Mouse (Mus musculus): ENCODE data around the gene Alox8.

The Alox8 gene

DNA sequence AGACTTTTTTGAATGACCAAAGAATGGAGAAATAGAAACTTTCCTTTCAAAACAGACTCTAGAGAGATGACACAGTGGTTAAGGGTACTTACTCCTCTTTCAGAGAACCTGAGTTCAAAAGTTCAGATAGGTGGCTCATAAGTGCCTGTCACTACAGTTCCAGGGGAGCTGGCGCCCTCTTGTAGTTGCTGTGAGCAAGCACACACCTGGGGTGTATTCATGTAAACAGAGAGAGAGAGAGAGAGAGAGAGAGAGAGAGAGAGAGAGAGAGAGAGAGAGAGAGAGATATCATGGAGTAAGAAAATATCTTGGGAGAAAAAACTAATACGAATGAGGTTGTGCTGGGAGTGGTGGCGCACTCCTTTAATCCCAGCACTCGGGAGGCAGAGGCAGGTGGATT is 17.5 kb downstream of the Alox8 start:
- DNase-seq (ENCODE audit: inconsistent ontology term): no peak

- peak; percentile 74 for DNase-seq (ENCODE audit: inconsistent ontology term)
Measured at GRCm38 (mm10) chr11:69179512-69179911, 18.1 kb downstream of the Alox8 start.

- DNase-seq (ENCODE audit: inconsistent ontology term): no peak
Measured at GRCm38 (mm10) chr11:69178525-69178924, 19.1 kb downstream of the Alox8 start.

DNA sequence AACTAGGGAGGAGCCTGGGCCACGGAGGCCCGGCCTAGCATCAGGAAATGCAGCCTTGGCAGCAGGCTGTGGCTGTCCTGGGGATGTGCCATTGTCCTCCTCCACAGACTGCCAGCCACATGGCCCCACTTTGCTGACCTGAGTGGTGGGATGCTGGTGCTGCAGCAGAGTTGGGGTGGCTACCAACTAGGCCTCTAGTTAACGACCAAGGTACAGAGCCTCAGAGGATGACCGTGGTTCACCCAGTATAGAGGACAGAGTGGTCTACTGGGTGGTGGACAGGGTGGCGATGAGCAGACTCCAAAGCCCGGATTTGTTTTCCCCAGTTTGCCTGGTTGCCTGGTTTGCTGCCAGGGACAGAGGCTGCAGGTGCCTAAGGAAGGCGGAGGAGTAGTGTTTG is 22.9 kb downstream of the Alox8 start:
- DNase-seq (ENCODE audit: inconsistent ontology term): no peak

DNA sequence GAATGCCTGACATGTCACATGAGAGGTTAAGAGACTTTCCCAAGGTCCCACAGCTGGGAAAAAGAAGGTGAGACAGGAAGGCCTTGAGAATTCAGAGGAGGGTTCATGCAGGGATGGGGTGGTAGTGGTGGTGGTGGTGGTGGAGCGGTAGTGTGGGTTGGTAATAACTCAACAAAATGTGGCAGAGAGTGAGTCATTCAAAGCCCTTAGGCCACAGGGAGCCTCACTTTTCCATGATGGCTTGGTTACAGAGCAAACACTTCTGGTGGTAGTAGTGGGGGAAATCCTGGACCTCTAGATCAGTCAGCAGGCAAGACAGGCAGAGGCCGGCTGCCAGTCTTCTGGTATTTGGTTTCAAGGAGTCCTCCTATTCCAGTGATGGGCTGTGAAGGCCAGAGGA is 25.0 kb downstream of the Alox8 start:
- DNase-seq (ENCODE audit: inconsistent ontology term): no peak

DNA sequence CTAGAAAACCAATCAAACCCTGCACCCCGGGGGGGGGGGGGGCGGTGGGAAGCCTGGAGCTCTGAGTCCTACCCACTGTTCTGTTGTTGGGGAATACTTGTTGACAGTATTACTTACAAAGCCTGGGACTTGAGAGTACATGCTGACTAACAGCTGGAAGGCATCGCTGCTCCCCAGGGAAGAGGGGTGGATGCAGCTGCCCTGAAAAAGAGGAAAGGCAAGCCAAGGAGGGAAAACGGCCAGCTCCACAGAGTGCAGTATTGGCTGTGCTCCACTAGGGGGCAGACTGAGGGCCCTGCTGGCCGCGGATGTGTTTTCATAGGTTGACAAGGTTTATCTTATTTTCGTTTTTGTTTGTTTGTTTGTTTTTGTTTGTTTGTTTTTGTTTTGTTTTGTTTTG is 26.0 kb downstream of the Alox8 start:
- no peak for DNase-seq (ENCODE audit: inconsistent ontology term)

DNA sequence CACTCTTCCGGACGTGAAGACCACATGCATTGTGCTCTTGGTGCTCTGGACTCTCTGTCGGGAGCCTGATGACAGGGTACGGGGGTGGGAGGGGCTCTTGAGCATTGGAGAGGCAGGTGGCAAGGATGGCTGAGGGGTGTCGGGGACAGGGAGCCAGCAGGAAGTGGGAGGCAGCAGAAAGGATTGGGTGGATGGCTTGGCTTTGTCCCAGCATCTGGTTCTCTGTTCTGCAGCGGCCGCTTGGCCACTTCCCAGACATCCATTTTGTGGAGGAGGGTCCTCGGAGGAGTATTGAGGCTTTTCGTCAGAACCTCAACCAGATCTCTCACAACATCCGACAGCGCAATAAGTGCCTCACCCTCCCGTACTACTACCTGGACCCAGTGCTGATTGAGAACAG is 28.3 kb downstream of the Alox8 start:
- DNase-seq (ENCODE audit: inconsistent ontology term): no peak

DNA sequence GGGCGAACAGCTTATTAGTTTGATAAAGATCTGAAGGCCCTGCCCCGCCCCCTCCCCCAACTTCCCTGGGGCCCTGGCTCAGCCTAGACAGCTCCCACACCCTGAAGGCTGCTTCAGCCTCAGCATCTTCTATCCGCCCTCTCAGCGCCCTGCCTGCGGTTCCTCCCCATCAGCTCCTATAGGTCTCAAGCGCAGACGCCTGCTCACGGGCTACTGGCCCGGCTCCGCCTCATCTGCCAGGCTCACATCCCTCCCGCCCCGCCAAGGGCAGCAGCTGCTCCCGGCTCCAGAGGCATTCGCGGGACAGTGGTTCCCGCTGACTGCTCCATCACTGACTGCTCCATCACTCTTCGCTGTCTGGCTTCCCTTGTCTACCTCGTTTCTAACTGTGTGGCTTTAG is 40.8 kb downstream of the Alox8 start, which contains the start of gene Alox12b:
Gene Alox12b (plus strand): TSS at position 190 of the 400 bp plus-strand sequence.
- peak; percentile 20 for DNase-seq (ENCODE audit: inconsistent ontology term)

- DNase-seq (ENCODE audit: inconsistent ontology term): no peak
Measured at GRCm38 (mm10) chr11:69155351-69155750, 42.3 kb downstream of the Alox8 start.

GRCm38 (mm10) chr11:69153831-69154230 is 43.8 kb downstream of the Alox8 start:
- DNase-seq (ENCODE audit: inconsistent ontology term): peak; percentile 32

DNA sequence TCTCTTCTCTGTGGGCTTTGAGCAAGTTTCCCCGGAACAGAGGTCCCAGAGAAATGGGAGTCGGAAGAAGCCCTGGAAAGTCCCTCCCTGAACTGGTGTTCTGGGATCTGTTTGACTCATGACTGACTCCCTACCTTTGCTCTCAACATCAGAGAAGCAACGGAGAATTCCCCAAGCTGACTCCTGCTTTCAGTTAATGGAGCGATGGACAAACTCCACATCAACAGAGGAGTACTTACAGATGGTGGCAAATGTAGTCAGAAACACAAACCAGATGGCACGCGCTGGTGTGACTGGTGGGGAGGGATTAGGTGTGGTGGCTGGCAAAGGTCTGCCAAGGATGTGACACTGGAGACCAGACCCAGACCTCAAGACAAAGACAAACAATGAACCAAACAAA is 46.6 kb downstream of the Alox8 start:
- no peak for DNase-seq (ENCODE audit: inconsistent ontology term)

- DNase-seq (ENCODE audit: inconsistent ontology term): peak; percentile 53
Measured at GRCm38 (mm10) chr11:69150444-69150843, 47.2 kb downstream of the Alox8 start.

DNA sequence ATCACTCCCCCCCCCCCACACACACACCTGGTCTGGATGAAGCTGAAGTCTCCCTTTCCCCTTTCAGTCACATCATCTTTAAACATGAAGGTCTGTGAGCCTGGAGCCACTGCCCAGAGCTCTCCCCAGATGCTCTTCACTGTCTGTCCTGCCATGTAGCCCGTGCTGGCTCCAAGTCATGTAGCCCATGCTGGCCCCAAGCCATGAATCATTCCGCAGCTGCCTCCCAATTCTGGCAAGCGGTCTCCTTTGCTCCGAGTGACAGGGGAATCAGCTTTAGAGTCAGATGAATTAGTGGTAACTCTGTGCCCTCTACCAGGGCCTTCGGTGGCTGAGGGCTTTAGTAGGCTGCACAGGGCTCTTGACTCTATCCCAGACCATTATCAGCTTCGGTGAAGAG is 47.9 kb downstream of the Alox8 start:
- no peak for DNase-seq (ENCODE audit: inconsistent ontology term)

DNA sequence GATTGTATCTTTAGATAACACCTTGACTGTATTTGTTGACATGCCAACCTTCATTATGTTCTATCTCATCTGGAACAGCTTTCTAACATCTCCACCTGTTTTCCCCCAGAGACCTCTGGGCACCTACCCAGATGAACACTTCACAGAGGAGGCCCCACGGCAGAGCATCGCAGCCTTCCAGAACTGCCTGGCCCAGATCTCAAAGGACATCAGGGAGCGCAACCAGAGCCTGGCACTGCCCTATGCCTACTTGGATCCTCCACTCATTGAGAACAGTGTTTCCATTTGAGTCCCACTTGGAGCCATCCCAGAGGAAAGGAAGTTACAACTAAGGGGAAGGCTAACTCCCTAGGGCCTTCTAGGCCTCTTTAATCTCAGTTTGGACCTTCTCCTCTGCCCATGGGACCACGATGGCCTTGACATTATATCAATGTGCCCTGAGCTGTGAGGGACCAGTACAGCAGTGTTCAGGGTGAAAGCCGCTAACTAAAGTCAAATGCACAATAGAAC is 49.1 kb downstream of the Alox8 start:
- no peak for DNase-seq (ENCODE audit: inconsistent ontology term)

DNA sequence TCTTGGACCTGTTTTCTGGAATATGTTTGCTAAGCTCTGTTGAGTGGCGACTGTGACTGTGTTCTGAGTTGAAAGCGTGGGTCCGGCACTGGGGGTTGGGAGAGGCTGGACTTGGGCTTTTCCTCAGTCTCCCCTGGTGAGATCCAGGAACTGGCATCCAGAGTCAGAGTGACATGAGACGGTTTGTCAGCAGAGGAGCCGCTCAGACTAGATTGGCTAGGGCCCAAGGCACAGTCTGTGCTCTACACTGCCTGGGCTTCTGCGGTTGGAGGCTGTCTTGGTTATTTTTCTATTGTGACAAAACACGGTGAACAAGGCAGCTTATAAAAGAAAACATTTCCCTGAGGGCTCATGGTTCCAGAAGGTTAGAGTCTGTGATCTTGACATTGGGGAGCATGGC is 50.1 kb downstream of the Alox8 start:
- DNase-seq (ENCODE audit: inconsistent ontology term): peak; percentile 38

DNA sequence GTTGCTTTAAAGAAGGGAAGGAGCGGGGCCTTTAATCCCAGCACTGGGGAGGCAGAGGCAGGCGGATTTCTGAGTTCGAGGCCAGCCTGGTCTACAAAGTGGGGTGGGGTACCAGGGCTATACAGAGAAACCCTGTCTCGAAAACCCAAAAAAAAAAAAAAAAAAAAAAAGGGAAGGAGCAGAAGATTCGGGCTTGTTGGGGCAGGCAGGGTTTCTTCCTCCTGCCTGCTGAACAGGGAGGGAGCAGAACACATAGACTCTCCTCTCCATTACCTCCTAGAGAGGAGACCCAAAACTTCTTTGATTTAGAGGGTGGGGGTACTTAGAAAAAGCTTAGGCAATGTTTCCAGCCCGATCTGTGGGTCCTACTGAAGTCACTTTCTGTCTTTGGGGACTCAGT is 62.3 kb downstream of the Alox8 start:
- DNase-seq (ENCODE audit: inconsistent ontology term): no peak

- DNase-seq (ENCODE audit: inconsistent ontology term): no peak
Measured at GRCm38 (mm10) chr11:69134622-69134968, 63.0 kb downstream of the Alox8 start.
